Mouse (Mus musculus): ENCODE measurements around the gene Vmn1r12. TPM values are rescaled to one million over a fixed set of nuclear protein-coding genes. Genes with fewer than 3 reads are reported as not detected.

Gene Vmn1r12
- 0.07 TPM for polyA plus RNA-seq (2017; shearing (Covaris generic))

DNA sequence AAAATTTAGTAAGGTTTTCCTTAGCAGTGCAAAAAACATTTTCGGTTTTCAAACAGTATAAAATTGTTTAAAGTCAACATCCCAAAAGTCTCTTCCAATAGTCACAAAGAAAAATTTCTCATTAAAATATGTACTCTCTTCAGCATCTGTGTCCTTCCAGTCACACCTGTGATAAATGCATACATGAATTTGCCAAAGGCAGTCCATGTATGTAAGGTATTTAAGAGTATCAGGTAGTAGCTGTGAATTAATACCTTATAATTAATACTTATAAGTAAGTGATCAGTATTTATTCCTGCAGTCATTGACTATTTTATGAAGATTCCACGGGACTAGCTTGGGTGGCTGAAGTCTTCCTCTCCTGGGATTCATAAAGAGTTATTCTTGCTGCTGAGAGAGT is at the start of gene Vmn1r12:
Gene Vmn1r12 (plus strand): TSS at position 301 of the 400 bp plus-strand sequence.

DNA sequence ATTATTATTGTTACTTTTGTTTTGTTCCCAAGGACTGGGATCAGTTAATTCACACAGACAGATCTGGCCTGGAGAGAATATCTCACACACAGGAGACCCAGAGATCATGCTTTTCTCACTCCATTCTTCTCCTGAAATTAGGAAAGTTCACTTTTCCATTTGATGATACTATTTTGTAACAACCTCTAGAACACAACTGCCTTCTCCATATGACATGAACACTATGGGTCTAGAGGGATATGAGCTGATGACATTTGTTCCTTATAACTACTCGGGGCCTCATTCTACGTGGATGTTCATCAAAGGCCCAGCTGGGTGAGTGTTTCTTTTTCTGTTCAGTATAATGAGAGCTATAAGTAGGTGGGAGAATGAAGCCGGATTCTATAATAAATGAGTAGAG is 47.6 kb upstream of the Vmn1r12 start, which contains the start of gene Vmn1r10:
Gene Vmn1r10 (plus strand): TSS at position 301 of the 400 bp plus-strand sequence.

DNA sequence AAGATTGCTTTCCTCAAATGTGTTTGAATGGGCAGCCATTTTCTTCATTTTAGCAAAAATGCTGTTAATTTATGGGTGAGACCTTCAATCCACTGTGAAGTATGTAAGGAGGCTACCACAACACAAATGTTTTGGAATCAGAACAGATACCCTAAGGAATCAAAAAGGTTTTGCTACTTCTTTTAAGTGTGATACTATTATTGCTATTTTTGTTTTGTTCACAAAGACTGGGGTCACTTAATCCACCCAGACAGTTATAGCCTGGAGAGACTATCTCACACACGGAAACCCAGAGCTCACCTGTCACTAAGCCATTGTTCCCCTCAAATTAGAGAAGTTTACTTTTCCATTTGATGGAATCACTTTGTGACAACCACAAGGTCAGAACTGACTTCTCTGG is 23.6 kb upstream of the Vmn1r12 start, which contains the start of gene Vmn1r11:
Gene Vmn1r11 (plus strand): TSS at position 301 of the 400 bp plus-strand sequence.

DNA sequence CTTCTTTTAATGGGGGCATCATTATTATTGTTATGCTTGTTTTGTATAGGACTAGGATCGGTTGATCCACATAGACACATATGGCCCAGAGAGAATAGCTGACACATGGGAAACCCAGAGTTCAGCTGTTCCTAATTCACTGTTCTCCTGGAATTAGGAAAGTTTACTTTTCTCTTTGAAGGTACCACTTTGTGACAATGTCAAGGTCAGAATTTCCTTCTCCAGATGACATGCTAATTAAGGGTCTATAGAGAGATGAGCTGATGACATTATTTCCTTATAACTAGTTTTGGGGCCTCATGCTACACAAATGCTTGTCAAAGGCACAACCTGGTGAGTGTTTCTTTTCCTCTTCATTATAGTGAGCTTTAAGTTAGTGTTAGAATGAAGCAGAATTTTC is 46.3 kb downstream of the Vmn1r12 start, which contains the start of gene Vmn1r13:
Gene Vmn1r13 (plus strand): TSS at position 301 of the 400 bp plus-strand sequence.

Other genes starting within 250 kb of the Vmn1r12 start
- 90.0 TPM for gene Nt5c3, start 233.0 kb upstream of the Vmn1r12 start, polyA plus RNA-seq (2017; shearing (Covaris generic))
- not detected for gene Vmn1r4, start 232.9 kb upstream of the Vmn1r12 start, polyA plus RNA-seq (2017; shearing (Covaris generic))
- gene Vmn1r5, start 186.6 kb upstream of the Vmn1r12 start, polyA plus RNA-seq (2017; shearing (Covaris generic)): not detected
- not detected for gene Vmn1r6, start 159.7 kb upstream of the Vmn1r12 start, polyA plus RNA-seq (2017; shearing (Covaris generic))
- gene Vmn1r7, start 131.6 kb upstream of the Vmn1r12 start, polyA plus RNA-seq (2017; shearing (Covaris generic)): not detected
- gene Vmn1r8, start 124.6 kb upstream of the Vmn1r12 start, polyA plus RNA-seq (2017; shearing (Covaris generic)): not detected
- gene Vmn1r9, start 90.1 kb upstream of the Vmn1r12 start, polyA plus RNA-seq (2017; shearing (Covaris generic)): not detected
- not detected for gene Vmn1r10, start 47.5 kb upstream of the Vmn1r12 start, polyA plus RNA-seq (2017; shearing (Covaris generic))
- not detected for gene Vmn1r11, start 23.5 kb upstream of the Vmn1r12 start, polyA plus RNA-seq (2017; shearing (Covaris generic))
- gene Vmn1r13, start 46.4 kb downstream of the Vmn1r12 start, polyA plus RNA-seq (2017; shearing (Covaris generic)): 0.39 TPM
- gene Vmn1r14, start 74.8 kb downstream of the Vmn1r12 start, polyA plus RNA-seq (2017; shearing (Covaris generic)): not detected
- gene Vmn1r15, start 101.0 kb downstream of the Vmn1r12 start, polyA plus RNA-seq (2017; shearing (Covaris generic)): not detected
- not detected for gene Vmn1r16, start 172.6 kb downstream of the Vmn1r12 start, polyA plus RNA-seq (2017; shearing (Covaris generic))
- gene Vmn1r17, start 206.8 kb downstream of the Vmn1r12 start, polyA plus RNA-seq (2017; shearing (Covaris generic)): not detected
- gene Vmn1r18, start 238.9 kb downstream of the Vmn1r12 start, polyA plus RNA-seq (2017; shearing (Covaris generic)): 0.24 TPM
- gene Vmn1r19, start 246.9 kb downstream of the Vmn1r12 start, polyA plus RNA-seq (2017; shearing (Covaris generic)): not detected

All from naive thymus-derived CD4-positive, alpha-beta T cell, adult 5 months (primary cell).